28 mouse cellular contexts compared by ENCODE assay signal in the genomic region with DNA sequence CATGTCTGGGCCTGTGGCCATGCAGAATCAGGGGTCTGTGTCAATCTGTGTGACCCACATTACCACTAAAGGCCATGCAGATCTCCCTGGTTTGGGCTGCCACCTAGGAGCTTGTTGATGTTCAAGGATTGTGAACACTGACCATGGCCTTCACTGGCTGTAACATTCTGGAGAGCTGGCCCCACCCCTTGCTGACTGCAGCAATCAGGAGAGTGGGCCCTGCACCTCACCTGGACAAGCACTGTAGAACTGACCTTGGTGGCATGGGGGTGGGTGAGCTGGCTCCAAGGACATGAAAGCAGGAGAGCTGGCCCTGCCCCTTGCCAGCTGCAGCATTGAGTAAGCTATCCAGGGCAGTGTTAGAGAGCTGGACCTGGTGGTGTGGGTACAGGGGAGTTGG. TPM values are rescaled to one million over a fixed set of nuclear protein-coding genes. Genes with fewer than 3 reads are reported as not detected.
DNase-seq lines count a peak whose midpoint lies in the region; ATAC-seq and TF ChIP-seq lines count a peak whose summit lies in the region.
"Had no signal": no experiment of that assay in that cellular context is flagged by ENCODE, and none has a peak within 500 bp of the region (broad histone marks: within the 10 kb centered on the region; RNA-seq: fewer than 3 reads in every experiment).

No protein-coding gene starts in this region.

- no peaks in the 10 kb centered on the region for H3K9me3 ChIP-seq in stomach, embryonic 15.5 days
- H3K9me3 ChIP-seq in stomach, postnatal 0 days (ENCODE audit: control insufficient read depth, low read length), result no peaks in the 10 kb centered on the region
- H3K9me3 ChIP-seq in hindbrain, embryonic 16.5 days (ENCODE audit: control insufficient read depth, low read length), result no peaks in the 10 kb centered on the region
- H3K9me3 ChIP-seq: embryonic facial prominence, embryonic 15.5 days; forebrain, embryonic 10.5 days; forebrain, embryonic 12.5 days; G1E had no signal

- H3K4me3 ChIP-seq in stomach, embryonic 15.5 days (replicated peaks), result no peak overlapping the region
- H3K4me3 ChIP-seq in stomach, postnatal 0 days (ENCODE audit: low read depth, low read length), result no peak overlapping the region
- no peak overlapping the region for H3K4me3 ChIP-seq in hindbrain, embryonic 16.5 days (ENCODE audit: low read length)
- H3K4me3 ChIP-seq: embryonic facial prominence, embryonic 13.5 days; embryonic facial prominence, embryonic 15.5 days; erythroblast, embryonic 14.5 days; forebrain, embryonic 10.5 days; forebrain, embryonic 12.5 days had no signal

- ATAC-seq in stomach, embryonic 15.5 days (ENCODE audit: insufficient read depth, low FRiP score, low read depth), result peak; percentile 53; the same call in 1 of the 2 replicates
- ATAC-seq in stomach, postnatal 0 days (ENCODE audit: low FRiP score, low TSS enrichment), result no peak
- ATAC-seq in hindbrain, embryonic 16.5 days, result no peak
- ATAC-seq: activated CD4-positive, CD25-positive, alpha-beta regulatory T cell, adult 4 months; CD4-positive, CD25-positive, alpha-beta regulatory T cell, adult 4 months; forebrain, embryonic 14.5 days; forebrain, embryonic 16.5 days; Patski had no signal

- no peak for TF ChIP-seq CTCF in stomach, postnatal 0 days (IDR thresholded peaks at IDR 0.05; ENCODE audit: low read depth)

- no peak overlapping the region for H3K4me2 ChIP-seq in stomach, embryonic 15.5 days
- no peak overlapping the region for H3K4me2 ChIP-seq in stomach, postnatal 0 days (replicated peaks; ENCODE audit: low read depth)
- H3K4me2 ChIP-seq in hindbrain, embryonic 16.5 days (ENCODE audit: low read length), result no peak overlapping the region
- H3K4me2 ChIP-seq: embryonic facial prominence, embryonic 13.5 days; embryonic facial prominence, embryonic 15.5 days; forebrain, embryonic 12.5 days had no signal

- no peaks in the 10 kb centered on the region for H3K27me3 ChIP-seq in stomach, embryonic 15.5 days (replicated peaks)
- no peaks in the 10 kb centered on the region for H3K27me3 ChIP-seq in stomach, postnatal 0 days (ENCODE audit: control insufficient read depth, insufficient read depth, low read length)
- no peaks in the 10 kb centered on the region for H3K27me3 ChIP-seq in hindbrain, embryonic 16.5 days (replicated peaks; ENCODE audit: control insufficient read depth, insufficient read depth, low read length)
- H3K27me3 ChIP-seq: CH12.LX; embryonic facial prominence, embryonic 13.5 days; embryonic facial prominence, embryonic 15.5 days; forebrain, embryonic 12.5 days had no signal

- no peaks in the 10 kb centered on the region for H3K36me3 ChIP-seq in stomach, embryonic 15.5 days
- H3K36me3 ChIP-seq in stomach, postnatal 0 days (ENCODE audit: control insufficient read depth, insufficient read depth, low read length), result no peaks in the 10 kb centered on the region
- no peaks in the 10 kb centered on the region for H3K36me3 ChIP-seq in hindbrain, embryonic 16.5 days (ENCODE audit: control insufficient read depth, insufficient read depth, low read length)
- H3K36me3 ChIP-seq: embryonic facial prominence, embryonic 13.5 days; embryonic facial prominence, embryonic 15.5 days; forebrain, embryonic 10.5 days; forebrain, embryonic 12.5 days; G1E had no signal

- no peaks in the 10 kb centered on the region for H3K4me1 ChIP-seq in stomach, embryonic 15.5 days
- no peaks in the 10 kb centered on the region for H3K4me1 ChIP-seq in stomach, postnatal 0 days (replicated peaks; ENCODE audit: control insufficient read depth, insufficient read depth)
- no peaks in the 10 kb centered on the region for H3K4me1 ChIP-seq in hindbrain, embryonic 16.5 days (ENCODE audit: control insufficient read depth, insufficient read depth, low read depth, low read length)
- H3K4me1 ChIP-seq: forebrain, embryonic 10.5 days; forebrain, embryonic 12.5 days had no signal

- no peak overlapping the region for H3K9ac ChIP-seq in stomach, embryonic 15.5 days
- no peak overlapping the region for H3K9ac ChIP-seq in stomach, postnatal 0 days (ENCODE audit: low read length)
- H3K9ac ChIP-seq in hindbrain, embryonic 16.5 days (ENCODE audit: low read depth, low read length), result no peak overlapping the region
- H3K9ac ChIP-seq: embryonic facial prominence, embryonic 13.5 days; embryonic facial prominence, embryonic 15.5 days; forebrain, embryonic 12.5 days had no signal

- H3K27ac ChIP-seq in stomach, embryonic 15.5 days, result no peak overlapping the region
- no peak overlapping the region for H3K27ac ChIP-seq in stomach, postnatal 0 days (replicated peaks)
- no peak overlapping the region for H3K27ac ChIP-seq in hindbrain, embryonic 16.5 days (ENCODE audit: low read depth, low read length)
- H3K27ac ChIP-seq: embryonic facial prominence, embryonic 13.5 days; embryonic facial prominence, embryonic 15.5 days; forebrain, embryonic 10.5 days; forebrain, embryonic 12.5 days had no signal

- DNase-seq in adrenal gland, adult (ENCODE audit: inconsistent age in 2 of 2, low spot score in 1 of 2), result peak; percentile 23 to 73
- no peak for DNase-seq in adrenal gland, adult 18-20 months (ENCODE audit: low spot score in 2 of 2)
- peak; percentile 37 for DNase-seq in adrenal gland, adult 8-10 months
- DNase-seq in adrenal gland, postnatal 4 days (ENCODE audit: low spot score in 2 of 2), result no peak
- no peak for DNase-seq in stomach, postnatal 0 days (ENCODE audit: low spot score)
- DNase-seq in adrenal gland, postnatal 36 days, result peak; percentile 24 to 32
- DNase-seq: B cell, adult 2 months; cerebellum, adult 11 months; cerebellum, adult 18-20 months; cerebellum, adult 8-10 months; cerebellum, adult 9-11 months; cerebellum, postnatal 14 days; cerebellum, postnatal 36 days; embryo, embryonic 11 days had no signal

- TF ChIP-seq EP300 in stomach, postnatal 0 days (optimal IDR thresholded peaks at IDR 0.05), result no peak

RNA-seq across cellular contexts. Expression of a gene that starts 16.6 kb away (rescaled TPM):
- total RNA-seq in adrenal gland, adult 18-20 months (2021), result 100 to 1,000 TPM; 540 to 822 TPM
- total RNA-seq in adrenal gland, adult 8-10 months (2022), result 1,000 to 10,000 TPM in 1 of 4 experiments, 100 to 1,000 TPM in 3; 516 to 1,227 (median 754) TPM
- 100 to 1,000 TPM; 849 to 850 TPM for total RNA-seq in adrenal gland, postnatal 4 days (2021)
- 1,258 and 1,262 TPM in 2 replicates for polyA plus RNA-seq in stomach, embryonic 15.5 days (2015; fragmentation: Nextera tagmentation; extraction: Ambion mirVana)
- polyA plus RNA-seq in stomach, postnatal 0 days (2015; fragmentation: Nextera tagmentation; extraction: Ambion mirVana), result 1,360 and 1,478 TPM in 2 replicates
- 100 to 1,000 TPM; 682 to 902 TPM for total RNA-seq in adrenal gland, postnatal 36 days (2021)
- polyA plus RNA-seq in hindbrain, embryonic 16.5 days (2015; fragmentation: Nextera tagmentation; extraction: Ambion mirVana), result 1,200 and 1,339 TPM in 2 replicates

RNA-seq across cellular contexts. Expression of a gene that starts 35.3 kb away (rescaled TPM):
- total RNA-seq in adrenal gland, adult 18-20 months (2021), result 10 to 100 TPM; 73.4 to 74.3 TPM
- total RNA-seq in adrenal gland, adult 8-10 months (2022), result 10 to 100 TPM; 78.4 to 95.2 (median 88.5) TPM
- total RNA-seq in adrenal gland, postnatal 4 days (2021), result 10 to 100 TPM; 78.5 to 81.2 TPM
- 56.0 and 67.6 TPM in 2 replicates for polyA plus RNA-seq in stomach, embryonic 15.5 days (2015; fragmentation: Nextera tagmentation; extraction: Ambion mirVana)
- polyA plus RNA-seq in stomach, postnatal 0 days (2015; fragmentation: Nextera tagmentation; extraction: Ambion mirVana), result 20.7 and 21.4 TPM in 2 replicates
- total RNA-seq in adrenal gland, postnatal 36 days (2021), result 10 to 100 TPM; 72.8 to 81.7 TPM
- 97.1 and 103 TPM in 2 replicates for polyA plus RNA-seq in hindbrain, embryonic 16.5 days (2015; fragmentation: Nextera tagmentation; extraction: Ambion mirVana)

Comparison
In these comparisons a context has a peak if more than half of its experiments do, and no peak if none do; other contexts are left out.
1. DNase-seq: peak in adrenal gland, adult (2 of 2), adrenal gland, adult 8-10 months (single experiment) and adrenal gland, postnatal 36 days (2 of 2); none in adrenal gland, adult 18-20 months (0 of 2), adrenal gland, postnatal 4 days (0 of 2) and stomach, postnatal 0 days (single experiment).